Mouse (Mus musculus): Measurements from ENCODE around the gene Cdc14b. TPM values are rescaled to one million over a fixed set of nuclear protein-coding genes. Genes with fewer than 3 reads are reported as not detected.

The Cdc14b gene
- total and polyA plus RNA-seq, 3 experiments = 8.2 to 8.8 (median 8.7) TPM

- no peak overlapping the region; the same call in 1 of the 2 replicates for H3K27ac ChIP-seq
- no peaks in the 10 kb centered on the region for H3K27me3 ChIP-seq (ENCODE audit: control insufficient read depth, insufficient read depth, low read length)
- no peak for DNase-seq
- 35% methylated on average over 6 of the region's 6 CpGs for WGBS
- peaks cover 14% of the 10 kb centered on the region for H3K4me1 ChIP-seq (ENCODE audit: control insufficient read depth, insufficient read depth, low read length)
- H3K36me3 ChIP-seq (ENCODE audit: control insufficient read depth, insufficient read depth, low read length) = peaks cover 7% of the 10 kb centered on the region
- no peak for TF ChIP-seq POLR2A (IDR thresholded peaks at IDR 0.05; ENCODE audit: insufficient read depth, low read depth, low read length)
- no peak for TF ChIP-seq EP300 (IDR thresholded peaks at IDR 0.05; ENCODE audit: insufficient read depth, low read depth, low read length)
- no peak for TF ChIP-seq CTCF (IDR thresholded peaks at IDR 0.05)
- intact Hi-C loops (cut with DNase I) = no loop called here
- no peak overlapping the region for H3K4me3 ChIP-seq
- H3K79me2 ChIP-seq (replicated peaks; ENCODE audit: control insufficient read depth, insufficient read depth, low read length) = no peaks in the 10 kb centered on the region; the same call in 1 of the 2 replicates
- H3K9ac ChIP-seq (ENCODE audit: low read depth, low read length) = no peak overlapping the region
These were observed 35.5 kb upstream of the Cdc14b start for GRCm38 (mm10) chr13:64310585-64310984.

- Histone ChIP-seq H3K79me2 (replicated peaks; ENCODE audit: control insufficient read depth, insufficient read depth, low read length) (no peaks in the 10 kb centered on the region; the same call in 1 of the 2 replicates), H3K9ac (ENCODE audit: low read depth, low read length) (no peak overlapping the region), H3K36me3 (ENCODE audit: control insufficient read depth, insufficient read depth, low read length) (peaks cover 7% of the 10 kb centered on the region), H3K4me1 (ENCODE audit: control insufficient read depth, insufficient read depth, low read length) (peaks cover 14% of the 10 kb centered on the region), H3K4me3 (no peak overlapping the region), H3K27ac (no peak overlapping the region; the same call in 1 of the 2 replicates), H3K27me3 (ENCODE audit: control insufficient read depth, insufficient read depth, low read length) (no peaks in the 10 kb centered on the region)
- peak in 1 of 2 experiments; percentile 23 for DNase-seq
- TF ChIP-seq POLR2A (IDR thresholded peaks at IDR 0.05; ENCODE audit: insufficient read depth, low read depth, low read length) (no peak), CTCF (IDR thresholded peaks at IDR 0.05) (no peak), EP300 (IDR thresholded peaks at IDR 0.05; ENCODE audit: insufficient read depth, low read depth, low read length) (no peak)
- 24% methylated on average over 11 of the region's 11 CpGs for WGBS
- intact Hi-C loops (cut with DNase I) = loop anchor here (5.0 kb wide), 2 partner anchors 148 to 208 kb away; partner anchors contain the start of gene Habp4
These were observed 34.8 kb upstream of the Cdc14b start for GRCm38 (mm10) chr13:64309842-64310241.

GRCm38 (mm10) chr13:64309036-64309435 is 33.9 kb upstream of the Cdc14b start:
- Histone ChIP-seq H3K4me3 (no peak overlapping the region), H3K27ac (no peak overlapping the region), H3K4me1 (ENCODE audit: control insufficient read depth, insufficient read depth, low read length) (peaks cover 14% of the 10 kb centered on the region), H3K79me2 (replicated peaks; ENCODE audit: control insufficient read depth, insufficient read depth, low read length) (no peaks in the 10 kb centered on the region; the same call in 1 of the 2 replicates), H3K27me3 (ENCODE audit: control insufficient read depth, insufficient read depth, low read length) (no peaks in the 10 kb centered on the region), H3K9ac (ENCODE audit: low read depth, low read length) (no peak overlapping the region), H3K36me3 (ENCODE audit: control insufficient read depth, insufficient read depth, low read length) (peaks cover 7% of the 10 kb centered on the region)
- DNase-seq = no peak
- TF ChIP-seq CTCF (IDR thresholded peaks at IDR 0.05) (peak; percentile 59), EP300 (IDR thresholded peaks at IDR 0.05; ENCODE audit: insufficient read depth, low read depth, low read length) (no peak)
- intact Hi-C loops (cut with DNase I) = loop anchor here (5.0 kb wide), 2 partner anchors 147 to 207 kb away; partner anchors contain the start of gene Habp4
- WGBS = 29% methylated on average over 5 of the region's 5 CpGs

GRCm38 (mm10) chr13:64307508-64307907 is 32.4 kb upstream of the Cdc14b start:
- no peaks in the 10 kb centered on the region for H3K27me3 ChIP-seq (ENCODE audit: control insufficient read depth, insufficient read depth, low read length)
- intact Hi-C loops (cut with DNase I) = loop anchor here (5.0 kb wide), 2 partner anchors 145 to 205 kb away; partner anchors contain the start of gene Habp4
- no peak overlapping the region for H3K9ac ChIP-seq (ENCODE audit: low read depth, low read length)
- peaks cover 7% of the 10 kb centered on the region for H3K36me3 ChIP-seq (ENCODE audit: control insufficient read depth, insufficient read depth, low read length)
- H3K79me2 ChIP-seq (replicated peaks; ENCODE audit: control insufficient read depth, insufficient read depth, low read length) = no peaks in the 10 kb centered on the region; the same call in 1 of the 2 replicates
- WGBS = 81% methylated on average over 5 of the region's 5 CpGs
- H3K4me1 ChIP-seq (ENCODE audit: control insufficient read depth, insufficient read depth, low read length) = peaks cover 14% of the 10 kb centered on the region
- no peak for TF ChIP-seq POLR2A (IDR thresholded peaks at IDR 0.05; ENCODE audit: insufficient read depth, low read depth, low read length)
- no peak for TF ChIP-seq EP300 (IDR thresholded peaks at IDR 0.05; ENCODE audit: insufficient read depth, low read depth, low read length)
- TF ChIP-seq CTCF (IDR thresholded peaks at IDR 0.05) = no peak
- no peak for DNase-seq
- H3K4me3 ChIP-seq = no peak overlapping the region
- no peak overlapping the region for H3K27ac ChIP-seq

GRCm38 (mm10) chr13:64306078-64306477 is 31.0 kb upstream of the Cdc14b start:
- Histone ChIP-seq H3K27me3 (ENCODE audit: control insufficient read depth, insufficient read depth, low read length) (no peaks in the 10 kb centered on the region), H3K9ac (ENCODE audit: low read depth, low read length) (no peak overlapping the region), H3K79me2 (replicated peaks; ENCODE audit: control insufficient read depth, insufficient read depth, low read length) (no peaks in the 10 kb centered on the region; the same call in 1 of the 2 replicates), H3K27ac (no peak overlapping the region), H3K36me3 (ENCODE audit: control insufficient read depth, insufficient read depth, low read length) (peaks cover 5% of the 10 kb centered on the region), H3K4me3 (no peak overlapping the region), H3K4me1 (ENCODE audit: control insufficient read depth, insufficient read depth, low read length) (peaks cover 11% of the 10 kb centered on the region)
- WGBS = 71% methylated on average over 3 of the region's 3 CpGs
- no peak for TF ChIP-seq POLR2A (IDR thresholded peaks at IDR 0.05; ENCODE audit: insufficient read depth, low read depth, low read length)
- TF ChIP-seq EP300 (IDR thresholded peaks at IDR 0.05; ENCODE audit: insufficient read depth, low read depth, low read length) = peak; percentile 74
- TF ChIP-seq CTCF (IDR thresholded peaks at IDR 0.05) = peak; percentile 93
- intact Hi-C loops (cut with DNase I) = loop anchor here (1.0 to 5.0 kb wide), 4 partner anchors 57 to 204 kb away; partner anchors contain the start of gene Habp4
- DNase-seq = peak; percentile 36 to 55

GRCm38 (mm10) chr13:64299069-64299468 is 24.0 kb upstream of the Cdc14b start:
- Histone ChIP-seq H3K36me3 (ENCODE audit: control insufficient read depth, insufficient read depth, low read length) (peaks cover 3% of the 10 kb centered on the region; the same call in 1 of the 2 replicates), H3K9ac (ENCODE audit: low read depth, low read length) (no peak overlapping the region), H3K79me2 (replicated peaks; ENCODE audit: control insufficient read depth, insufficient read depth, low read length) (no peaks in the 10 kb centered on the region), H3K27me3 (ENCODE audit: control insufficient read depth, insufficient read depth, low read length) (no peaks in the 10 kb centered on the region), H3K4me1 (ENCODE audit: control insufficient read depth, insufficient read depth, low read length) (no peaks in the 10 kb centered on the region), H3K27ac (no peak overlapping the region), H3K4me3 (no peak overlapping the region)
- TF ChIP-seq EP300 (IDR thresholded peaks at IDR 0.05; ENCODE audit: insufficient read depth, low read depth, low read length) = no peak
- no peak for TF ChIP-seq POLR2A (IDR thresholded peaks at IDR 0.05; ENCODE audit: insufficient read depth, low read depth, low read length)
- no peak for TF ChIP-seq CTCF (IDR thresholded peaks at IDR 0.05)
- DNase-seq = no peak
- WGBS = 96% methylated on average over 1 of the region's 1 CpGs
- intact Hi-C loops (cut with DNase I) = no loop called here
